Mouse (Mus musculus) stomach, postnatal 0 days (tissue): ENCODE results near the gene Clspn.

Experiments used
- CTCF ChIP-seq: IDR thresholded peaks from 2 replicates; pipeline ENCODE4 v1.5.1; 2016; ENCODE audit warnings: antibody characterized with exemption, low read depth, mild to moderate bottlenecking, moderate library complexity
- EP300 ChIP-seq: optimal IDR thresholded peaks from 2 replicates; pipeline ENCODE3; 2016; ENCODE audit warnings: antibody characterized with exemption

- TF ChIP-seq EP300, result no peak
- no peak for TF ChIP-seq CTCF
Measured at GRCm38 (mm10) chr4:126532292-126532691, 24.4 kb upstream of the Clspn start.
